Mouse (Mus musculus): ENCODE measurements around the gene Fgf13.
A peak's percentile ranks its signal among the peaks of the same experiment; 100 is the strongest.

Fgf13 gene

GRCm38 (mm10) chrX:59194149-59194548 is 373.7 kb downstream of the Fgf13 start:
- peak; percentile 1 for DNase-seq (ENCODE audit: low read depth, low spot score)

- DNase-seq (ENCODE audit: low read depth, low spot score): no peak
These were observed 380.9 kb downstream of the Fgf13 start for GRCm38 (mm10) chrX:59186922-59187321.

DNA sequence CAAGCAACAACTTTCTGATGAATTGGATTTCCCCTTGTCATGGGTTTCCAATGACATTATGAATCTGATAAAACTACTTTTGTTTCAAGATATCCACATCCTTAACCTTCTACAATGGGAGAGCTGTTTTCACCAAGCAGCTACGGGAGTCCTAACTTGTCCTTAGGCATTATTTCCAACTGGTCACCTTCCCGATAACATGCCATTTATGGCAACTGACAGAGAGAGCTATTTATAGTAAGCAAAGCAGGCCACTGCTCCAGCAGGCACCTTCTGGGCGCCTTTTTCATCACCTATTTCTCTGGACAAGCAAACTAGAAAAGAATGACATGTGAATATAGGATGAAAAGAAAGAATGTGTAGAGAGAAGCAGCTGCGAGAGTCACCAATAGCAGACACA is 385.5 kb downstream of the Fgf13 start:
- DNase-seq (ENCODE audit: low read depth, low spot score): no peak

DNA sequence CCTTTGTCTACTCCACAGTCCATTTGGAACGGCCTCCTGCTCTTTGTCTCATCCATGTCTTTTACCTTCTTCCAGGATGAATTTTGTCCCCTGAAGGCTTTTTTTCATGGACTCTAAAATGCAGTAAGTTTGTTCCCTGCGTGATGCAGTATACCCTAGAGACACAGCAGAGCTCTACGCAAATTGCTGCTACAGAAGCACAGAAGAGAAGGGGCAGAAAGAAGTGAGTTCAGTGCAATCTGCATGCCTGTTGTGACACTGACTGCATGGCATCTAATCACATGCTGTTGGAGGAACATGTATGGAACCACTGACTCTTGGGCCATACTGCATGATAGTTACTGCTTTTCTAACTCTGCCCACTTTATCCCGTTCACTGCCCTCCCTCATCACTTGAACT is 388.2 kb downstream of the Fgf13 start:
- DNase-seq (ENCODE audit: low read depth, low spot score): no peak

DNA sequence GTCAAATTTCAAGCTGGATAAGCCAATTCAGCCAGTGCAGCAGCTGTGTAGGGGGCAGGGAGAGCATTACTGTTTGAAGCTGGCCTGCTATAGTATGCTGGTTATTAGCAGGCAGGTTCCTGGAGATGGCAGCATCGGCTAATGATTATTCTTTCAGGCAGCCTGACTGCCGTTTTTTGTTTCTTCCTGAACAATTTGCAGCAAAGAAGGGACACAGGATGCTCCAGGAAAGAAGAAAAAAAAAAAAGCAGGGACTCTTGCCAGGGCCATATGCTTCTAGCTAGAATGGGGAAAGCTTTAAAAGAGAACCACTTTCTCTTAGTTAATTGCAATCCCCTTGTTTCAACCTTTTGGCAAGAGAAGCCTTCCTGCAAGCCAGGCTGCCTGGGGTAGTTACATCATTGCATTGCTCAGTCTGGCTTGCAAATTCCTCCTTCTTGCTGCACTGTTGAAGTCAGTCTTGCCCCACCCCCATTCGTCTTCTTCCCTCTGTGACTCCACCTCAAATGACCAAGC is 388.7 kb downstream of the Fgf13 start:
- DNase-seq (ENCODE audit: low read depth, low spot score): peak; percentile 0

DNA sequence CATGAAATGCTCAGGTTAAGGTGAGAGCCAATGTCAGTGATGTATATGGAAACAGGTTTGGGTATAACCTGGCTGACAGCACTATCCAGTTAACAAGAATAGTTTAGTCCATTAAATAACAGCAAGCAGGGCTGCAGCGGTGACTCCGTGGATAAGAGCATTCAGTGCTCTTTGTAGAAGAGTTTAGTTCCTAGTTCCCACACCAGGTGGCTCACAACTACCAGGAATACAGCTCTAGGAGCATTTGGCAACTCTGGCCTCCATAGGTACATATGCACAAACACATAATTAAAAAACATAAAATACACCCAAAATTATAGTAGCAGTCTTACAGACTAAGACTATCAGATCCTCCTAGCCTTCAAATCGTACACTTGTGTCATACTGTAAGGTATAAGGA is 390.2 kb downstream of the Fgf13 start:
- DNase-seq (ENCODE audit: low read depth, low spot score): no peak

DNA sequence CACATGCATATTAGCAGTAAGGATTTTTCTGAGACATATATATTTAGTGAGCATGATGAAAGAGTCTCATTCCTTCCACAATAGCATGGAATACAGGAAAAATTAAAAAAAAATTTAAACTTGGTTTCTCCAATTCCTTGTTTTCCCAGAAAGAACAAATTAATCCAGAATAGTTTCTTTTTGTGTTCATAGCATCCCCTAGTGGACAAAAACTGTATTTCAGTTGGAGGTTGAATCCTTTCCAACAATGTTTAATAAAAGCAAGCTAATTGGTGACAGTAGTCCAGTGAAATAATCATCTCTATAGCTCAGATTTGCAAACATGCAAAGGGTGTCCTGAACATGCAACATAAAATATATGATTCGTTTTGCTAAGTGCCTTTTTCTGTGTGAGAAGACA is 395.7 kb downstream of the Fgf13 start:
- DNase-seq (ENCODE audit: low read depth, low spot score): peak; percentile 15

- no peak for DNase-seq (ENCODE audit: low read depth, low spot score)
These were observed 401.1 kb downstream of the Fgf13 start for GRCm38 (mm10) chrX:59166763-59167162.

DNA sequence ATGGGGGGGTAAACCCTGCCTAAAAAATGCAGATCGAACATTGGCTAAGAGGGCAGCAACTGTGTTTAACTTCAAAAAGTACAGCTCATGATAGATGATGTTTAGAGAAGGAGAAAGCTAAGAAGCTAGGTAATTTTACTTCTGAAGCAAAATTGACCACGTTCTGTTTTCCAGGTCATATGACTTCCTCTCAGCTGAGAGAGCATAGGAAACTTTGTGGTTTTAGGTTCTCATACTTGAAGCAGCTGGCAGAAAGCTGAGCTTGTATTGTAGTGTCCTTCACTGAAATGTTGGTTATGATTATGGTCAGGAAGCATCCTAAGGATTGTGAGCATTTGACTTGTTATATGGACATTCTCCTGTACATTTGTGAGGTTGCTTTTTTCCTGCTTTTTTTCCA is 425.9 kb downstream of the Fgf13 start:
- no peak for DNase-seq (ENCODE audit: low read depth, low spot score)

- peak; percentile 57 for DNase-seq (ENCODE audit: low read depth, low spot score)
These were observed 432.9 kb downstream of the Fgf13 start for GRCm38 (mm10) chrX:59134928-59135361.

DNA sequence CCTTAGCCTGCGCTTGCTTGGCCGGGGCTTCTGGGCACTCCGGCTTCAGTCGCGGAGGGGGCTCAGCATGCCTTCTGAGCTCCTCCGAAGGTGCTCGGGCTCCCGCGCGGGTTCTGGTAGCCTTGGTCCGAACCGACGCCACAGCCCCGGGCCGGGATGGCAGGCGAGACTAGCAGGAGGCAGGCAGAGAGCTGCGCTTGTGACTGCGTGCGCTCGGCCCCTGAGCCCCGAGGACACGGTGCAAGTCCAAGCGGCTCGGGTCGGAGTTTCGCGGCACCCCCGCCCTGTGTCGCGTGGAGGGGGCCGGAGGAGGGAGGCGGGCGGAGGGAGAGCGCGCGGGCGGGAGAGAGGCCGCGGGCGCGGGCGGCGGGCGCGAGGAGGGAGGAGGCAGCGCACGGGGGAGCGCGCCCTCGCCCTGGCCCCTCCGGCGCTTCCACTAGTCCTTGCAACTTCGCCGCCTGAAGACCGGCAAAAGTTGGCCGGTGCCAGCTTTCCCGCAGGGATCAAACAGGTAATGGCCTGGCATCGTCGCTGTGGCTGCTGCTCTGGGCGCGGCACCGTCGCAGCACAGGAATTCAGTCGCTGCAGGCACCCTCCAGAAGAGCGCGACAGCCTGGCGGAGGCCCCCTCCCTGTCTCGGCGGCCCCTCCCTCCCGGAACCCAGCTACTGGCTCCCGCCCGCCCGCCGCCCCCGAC is 433.6 kb downstream of the Fgf13 start:
- no peak for DNase-seq (ENCODE audit: low read depth, low spot score)

DNA sequence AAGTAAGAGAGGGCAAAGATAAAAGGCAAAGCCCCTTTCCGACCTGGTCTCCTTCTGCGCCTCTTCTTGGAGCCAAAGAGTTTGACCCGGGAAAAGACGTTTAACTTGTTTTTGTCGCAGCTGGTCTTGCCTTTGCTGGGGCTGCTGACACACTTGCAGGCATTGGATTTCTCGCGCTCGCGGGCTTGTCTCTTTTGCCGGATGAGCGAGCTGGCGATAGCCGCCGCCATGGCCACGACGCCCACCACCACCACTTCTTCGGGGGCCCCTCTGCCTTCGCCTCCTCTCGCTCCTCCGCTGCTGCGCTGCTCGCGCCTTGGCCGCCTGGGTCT is 434.1 kb downstream of the Fgf13 start:
- DNase-seq (ENCODE audit: low read depth, low spot score): peak; percentile 48

DNA sequence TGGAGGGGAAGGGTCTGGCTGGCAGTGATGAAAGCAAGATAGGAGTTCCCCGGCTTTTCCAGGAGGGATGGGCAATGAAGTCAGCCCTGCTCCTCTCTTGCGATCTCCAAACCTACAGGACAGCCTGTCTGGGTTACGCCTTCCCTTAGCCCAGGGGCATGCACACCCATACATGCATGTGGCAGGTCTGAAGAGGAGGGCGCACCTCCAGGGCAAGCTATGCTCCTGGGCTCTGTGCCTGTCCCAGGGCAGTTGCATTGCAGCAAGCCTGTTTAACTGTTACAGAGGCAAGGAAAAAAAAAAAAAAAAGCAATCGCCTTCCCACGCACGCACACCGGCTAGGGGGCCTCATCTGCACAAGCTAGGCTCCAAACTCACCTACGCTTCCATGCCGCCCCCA is 434.5 kb downstream of the Fgf13 start:
- peak; percentile 38 for DNase-seq (ENCODE audit: low read depth, low spot score)

DNA sequence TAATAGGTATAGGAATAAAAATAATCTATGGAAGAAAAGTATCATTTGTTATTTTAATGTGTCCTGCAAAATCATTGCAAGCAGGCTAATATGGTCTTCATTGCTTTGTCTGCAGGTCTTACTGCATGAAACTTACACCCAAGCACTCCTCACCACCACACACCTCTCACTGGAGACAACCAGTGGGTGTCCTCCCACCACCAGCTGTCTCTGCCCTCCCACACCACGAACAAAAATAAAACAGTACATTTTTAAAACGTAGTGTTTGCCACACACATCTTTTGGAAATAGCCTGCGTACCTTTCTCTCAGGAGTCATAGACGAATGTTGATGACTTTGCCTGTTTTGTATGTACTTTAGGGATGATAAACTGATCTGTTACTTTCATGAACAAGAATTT is 441.2 kb downstream of the Fgf13 start:
- DNase-seq (ENCODE audit: low read depth, low spot score): no peak

- DNase-seq (ENCODE audit: low read depth, low spot score): no peak
These were observed 454.7 kb downstream of the Fgf13 start for GRCm38 (mm10) chrX:59113187-59113586.

DNA sequence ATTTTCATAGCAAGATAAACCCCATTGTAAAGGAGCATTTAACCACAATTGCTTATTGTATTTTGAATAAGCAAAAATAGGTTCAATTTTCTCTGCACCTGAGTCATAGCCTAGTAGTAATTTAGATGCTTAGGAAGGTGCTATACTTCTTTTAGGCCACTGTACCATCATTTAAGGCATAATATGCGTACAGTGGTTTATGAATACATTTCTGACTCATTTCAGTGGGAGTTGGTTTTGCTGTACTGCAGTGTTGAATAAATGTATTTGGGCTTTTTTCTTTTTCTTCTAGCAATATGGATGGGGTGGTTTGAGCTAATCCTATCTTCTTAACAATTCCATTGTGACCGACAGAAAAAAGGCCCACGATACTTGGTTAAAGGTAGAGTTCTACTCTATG is 481.9 kb downstream of the Fgf13 start:
- no peak for DNase-seq (ENCODE audit: low read depth, low spot score)

- no peak for DNase-seq (ENCODE audit: low read depth, low spot score)
These were observed 487.4 kb downstream of the Fgf13 start for GRCm38 (mm10) chrX:59080427-59080826.

DNA sequence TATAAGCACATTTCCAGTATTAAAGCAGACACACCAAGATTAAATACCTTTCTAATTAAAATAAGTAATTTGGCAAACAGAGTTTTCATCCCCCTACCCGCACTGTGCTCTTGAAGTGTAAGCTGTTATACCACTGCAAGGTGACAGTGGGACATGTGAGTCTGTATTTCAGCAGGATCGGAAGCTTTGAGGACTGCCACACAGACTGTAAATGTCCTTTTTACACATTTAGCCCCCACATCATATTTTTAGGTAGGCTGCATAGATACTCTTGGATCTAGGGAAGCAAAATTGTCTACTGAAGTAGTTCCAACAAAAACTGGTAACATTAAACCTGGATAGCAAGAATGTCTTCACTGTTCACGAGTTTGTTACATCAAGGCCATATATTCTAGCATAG is 495.8 kb downstream of the Fgf13 start:
- no peak for DNase-seq (ENCODE audit: low read depth, low spot score)

GRCm38 (mm10) chrX:59063157-59063556 is 504.7 kb downstream of the Fgf13 start:
- DNase-seq (ENCODE audit: low read depth, low spot score): no peak

GRCm38 (mm10) chrX:59034969-59035368 is 532.9 kb downstream of the Fgf13 start:
- DNase-seq (ENCODE audit: low read depth, low spot score): no peak

All from R1 (cell line).